Mouse (Mus musculus) cortical plate, adult 2 months (tissue): ENCODE measurements around the gene Ap5s1.

Source experiments
- CTCF ChIP-seq: fragments of 200-500 bp; IDR thresholded peaks from 2 replicates; pipeline ENCODE4 v1.5.1; 2011; ENCODE audit warnings: mild to moderate bottlenecking, control low read depth, low read length; ENCODE audit not compliant: insufficient read depth; ENCODE audit errors: extremely low read depth
- POLR2A ChIP-seq: fragments of 200-500 bp; IDR thresholded peaks from 2 replicates; pipeline ENCODE4 v1.6.1; 2011; ENCODE audit warnings: mild to moderate bottlenecking, low read length, control low read depth; ENCODE audit not compliant: insufficient read depth; ENCODE audit errors: extremely low read depth

DNA sequence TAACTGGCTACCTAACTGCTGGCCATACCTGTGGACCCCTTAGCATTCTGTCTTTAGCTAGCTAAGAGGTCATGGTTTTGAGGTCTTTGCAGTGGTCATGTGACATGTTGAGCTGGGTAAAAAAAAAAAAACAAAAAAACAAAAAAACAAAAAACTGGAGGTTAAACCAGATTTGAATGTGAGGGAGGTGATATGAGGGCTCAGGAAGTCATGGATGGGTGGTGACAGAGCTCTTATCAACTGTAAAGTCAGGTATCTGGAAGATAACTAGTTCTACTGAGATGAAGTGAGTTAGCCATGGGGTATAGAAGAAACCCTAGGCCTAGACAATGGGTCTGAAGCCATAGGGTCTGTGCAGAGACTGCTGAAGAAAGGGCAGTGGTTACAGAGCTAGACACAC lies 35.3 kb downstream of the Ap5s1 start:
- TF ChIP-seq CTCF (no peak), POLR2A (no peak)
